Mouse (Mus musculus): ENCODE results near the gene Atg5. TPM values are rescaled to one million over a fixed set of nuclear protein-coding genes. Genes with fewer than 3 reads are reported as not detected.

The Atg5 gene
- total RNA-seq (2023) = 10 to 100 TPM; 21.2 to 24.0 TPM

GRCm38 (mm10) chr10:44268145-44268860, at the start of gene Atg5:
Atg5 (plus strand) TSS chr10:44268358.

Other genes starting within 250 kb of the Atg5 start
- gene Crybg1, start 119.5 kb upstream of the Atg5 start, total RNA-seq (2023) = 10 to 100 TPM; 27.3 to 32.0 TPM

Data from neutrophil, adult 59 days (primary cell).